Mouse (Mus musculus): ENCODE data around the gene Npr3. TPM values are rescaled to one million over a fixed set of nuclear protein-coding genes. Genes with fewer than 3 reads are reported as not detected.

Gene Npr3
- polyA plus RNA-seq, 1 experiment = 0.57 TPM

- Histone ChIP-seq H3K4me1 (ENCODE audit: control insufficient read depth, insufficient read depth, low read length) (no peaks in the 10 kb centered on the region), H3K4me3 (replicated peaks; ENCODE audit: insufficient read depth, low read depth, low read length) (no peak overlapping the region), H3K27ac (ENCODE audit: insufficient read depth, low read length) (no peak overlapping the region), H3K27me3 (ENCODE audit: control insufficient read depth, insufficient read depth, low read length) (no peaks in the 10 kb centered on the region)
- TF ChIP-seq POLR2A (IDR thresholded peaks at IDR 0.05; ENCODE audit: borderline replicate concordance, insufficient read depth, low read length) = no peak
- TF ChIP-seq CTCF (IDR thresholded peaks at IDR 0.05; ENCODE audit: borderline replicate concordance, insufficient read depth, low read depth, low read length) = no peak
- no peak for DNase-seq
- WGBS = 70% methylated on average over 3 of the region's 3 CpGs
Observed at GRCm38 (mm10) chr15:11927742-11928141, 20.7 kb upstream of the Npr3 start.

DNA sequence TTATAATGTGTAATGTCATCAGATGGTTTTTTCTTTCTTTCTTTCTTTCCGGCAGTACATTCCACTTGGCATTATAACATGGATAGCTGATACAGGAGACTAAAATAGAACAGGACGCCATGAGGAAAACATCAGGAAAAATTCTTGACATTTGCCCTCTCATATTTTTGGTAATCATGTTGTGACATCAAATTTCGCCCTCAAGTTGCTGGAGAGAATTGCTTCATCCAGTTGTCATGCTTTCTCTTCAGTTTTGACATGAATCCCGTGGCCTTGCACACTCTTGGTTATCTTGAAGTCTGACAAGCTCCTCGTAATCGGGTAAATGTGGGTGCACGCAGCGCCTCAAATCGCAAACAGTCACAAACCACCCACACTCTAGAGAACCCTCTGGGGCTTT lies 7.0 kb upstream of the Npr3 start:
- WGBS = 87% methylated on average over 9 of the region's 9 CpGs
- TF ChIP-seq CTCF (IDR thresholded peaks at IDR 0.05; ENCODE audit: borderline replicate concordance, insufficient read depth, low read depth, low read length) (no peak), POLR2A (IDR thresholded peaks at IDR 0.05; ENCODE audit: borderline replicate concordance, insufficient read depth, low read length) (no peak)
- H3K4me1 ChIP-seq (ENCODE audit: control insufficient read depth, insufficient read depth, low read length) = no peaks in the 10 kb centered on the region
- no peak overlapping the region for H3K27ac ChIP-seq (ENCODE audit: insufficient read depth, low read length)
- no peak overlapping the region for H3K4me3 ChIP-seq (replicated peaks; ENCODE audit: insufficient read depth, low read depth, low read length)
- DNase-seq = no peak
- no peaks in the 10 kb centered on the region for H3K27me3 ChIP-seq (ENCODE audit: control insufficient read depth, insufficient read depth, low read length)

DNA sequence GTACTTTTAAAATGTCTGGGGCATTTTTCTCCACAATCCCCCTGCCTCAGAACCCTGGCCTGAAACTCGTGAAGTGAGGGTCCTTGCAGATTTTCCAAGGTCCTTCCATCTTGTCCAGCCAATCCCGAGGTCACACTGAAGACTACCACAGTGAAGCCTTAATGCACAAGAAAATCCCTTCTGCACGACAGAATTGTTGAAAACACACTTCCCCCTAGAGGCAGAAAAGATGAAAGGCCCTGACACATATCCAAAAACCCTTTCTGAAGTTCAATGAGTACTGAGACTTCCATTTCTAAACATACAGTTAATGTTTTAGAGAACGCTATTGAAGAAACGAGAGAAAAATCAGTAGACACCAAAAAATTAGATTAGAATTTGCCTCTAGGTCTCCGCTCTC lies 2.8 kb upstream of the Npr3 start:
- WGBS = 39% methylated on average over 6 of the region's 6 CpGs
- Histone ChIP-seq H3K27ac (ENCODE audit: insufficient read depth, low read length) (no peak overlapping the region), H3K27me3 (ENCODE audit: control insufficient read depth, insufficient read depth, low read length) (peaks cover 6% of the 10 kb centered on the region; the same call in 1 of the 2 replicates), H3K4me3 (replicated peaks; ENCODE audit: insufficient read depth, low read depth, low read length) (no peak overlapping the region), H3K4me1 (ENCODE audit: control insufficient read depth, insufficient read depth, low read length) (0 out of 2 replicates have a peak, but pooled peaks cover 5% of the 10 kb centered on the region)
- no peak for DNase-seq
- no peak for TF ChIP-seq POLR2A (IDR thresholded peaks at IDR 0.05; ENCODE audit: borderline replicate concordance, insufficient read depth, low read length)
- no peak for TF ChIP-seq CTCF (IDR thresholded peaks at IDR 0.05; ENCODE audit: borderline replicate concordance, insufficient read depth, low read depth, low read length)

- TF ChIP-seq POLR2A (IDR thresholded peaks at IDR 0.05; ENCODE audit: borderline replicate concordance, insufficient read depth, low read length) = no peak
- Histone ChIP-seq H3K4me3 (replicated peaks; ENCODE audit: insufficient read depth, low read depth, low read length) (no peak overlapping the region), H3K27me3 (ENCODE audit: control insufficient read depth, insufficient read depth, low read length) (peaks cover 6% of the 10 kb centered on the region; the same call in 1 of the 2 replicates), H3K4me1 (ENCODE audit: control insufficient read depth, insufficient read depth, low read length) (peaks cover 8% of the 10 kb centered on the region; the same call in 1 of the 2 replicates), H3K27ac (ENCODE audit: insufficient read depth, low read length) (no peak overlapping the region)
- DNase-seq = no peak
- WGBS = 7% methylated on average over 11 of the region's 11 CpGs
Observed at GRCm38 (mm10) chr15:11908166-11908565, 1.1 kb upstream of the Npr3 start.

GRCm38 (mm10) chr15:11906021-11906570 lies 991 bp downstream of the Npr3 start:
- 1% methylated on average over 36 of the region's 36 CpGs for WGBS
- Histone ChIP-seq H3K27ac (ENCODE audit: insufficient read depth, low read length) (no peak overlapping the region), H3K4me3 (replicated peaks; ENCODE audit: insufficient read depth, low read depth, low read length) (no peak overlapping the region), H3K27me3 (ENCODE audit: control insufficient read depth, insufficient read depth, low read length) (peaks cover 6% of the 10 kb centered on the region; the same call in 1 of the 2 replicates), H3K4me1 (ENCODE audit: control insufficient read depth, insufficient read depth, low read length) (peaks cover 8% of the 10 kb centered on the region; the same call in 1 of the 2 replicates)
- DNase-seq = no peak
- TF ChIP-seq CTCF (IDR thresholded peaks at IDR 0.05; ENCODE audit: borderline replicate concordance, insufficient read depth, low read depth, low read length) (no peak), POLR2A (IDR thresholded peaks at IDR 0.05; ENCODE audit: borderline replicate concordance, insufficient read depth, low read length) (no peak)

DNA sequence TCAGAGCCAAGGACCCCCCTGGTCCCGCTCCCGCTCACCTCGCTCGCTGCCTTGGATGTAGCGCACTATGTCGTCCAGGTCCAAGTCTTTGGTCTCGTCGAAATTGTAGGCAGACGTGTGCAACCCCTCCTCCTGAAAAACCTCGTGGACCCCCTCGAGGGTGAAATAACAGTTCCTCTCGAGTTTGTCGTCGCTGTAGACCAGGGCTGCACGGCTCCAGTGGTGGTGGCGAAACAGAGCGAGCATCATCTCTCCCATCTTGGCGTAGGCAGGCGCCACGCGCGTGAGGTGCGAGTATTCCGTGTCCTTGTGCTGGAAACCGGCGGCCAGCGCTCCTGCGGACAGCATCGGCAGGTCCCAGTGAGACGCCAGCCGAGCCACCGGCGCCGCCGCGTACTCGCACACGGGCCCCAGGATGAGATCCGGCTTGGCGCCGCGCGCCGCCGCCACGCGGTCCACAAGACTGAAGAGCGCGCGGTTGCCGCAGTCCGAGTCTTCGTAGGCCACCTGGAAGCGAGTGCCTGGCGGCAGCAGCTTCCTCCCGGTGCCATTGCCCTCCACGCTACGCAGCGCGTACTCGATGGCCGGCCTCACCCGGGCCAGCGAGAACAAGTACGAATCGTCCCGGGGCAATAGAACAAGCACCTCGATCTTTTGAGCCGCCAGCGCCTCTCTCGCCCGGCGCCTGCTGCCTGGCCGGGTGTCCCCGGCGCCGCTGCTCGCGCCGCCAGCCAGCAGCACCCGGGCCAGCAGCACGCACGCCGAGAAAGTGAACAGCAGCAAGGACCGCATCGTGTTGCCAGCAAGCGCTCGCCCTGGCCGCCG lies 2.0 kb downstream of the Npr3 start:
- Histone ChIP-seq H3K27me3 (ENCODE audit: control insufficient read depth, insufficient read depth, low read length) (peaks cover 6% of the 10 kb centered on the region; the same call in 1 of the 2 replicates), H3K27ac (ENCODE audit: insufficient read depth, low read length) (no peak overlapping the region), H3K4me3 (replicated peaks; ENCODE audit: insufficient read depth, low read depth, low read length) (peak overlapping the region; percentile 24), H3K4me1 (ENCODE audit: control insufficient read depth, insufficient read depth, low read length) (peaks cover 8% of the 10 kb centered on the region; the same call in 1 of the 2 replicates)
- TF ChIP-seq CTCF (IDR thresholded peaks at IDR 0.05; ENCODE audit: borderline replicate concordance, insufficient read depth, low read depth, low read length) (no peak), POLR2A (IDR thresholded peaks at IDR 0.05; ENCODE audit: borderline replicate concordance, insufficient read depth, low read length) (no peak)
- WGBS = under 1% methylated on average over 86 of the region's 90 CpGs
- DNase-seq = no peak

DNA sequence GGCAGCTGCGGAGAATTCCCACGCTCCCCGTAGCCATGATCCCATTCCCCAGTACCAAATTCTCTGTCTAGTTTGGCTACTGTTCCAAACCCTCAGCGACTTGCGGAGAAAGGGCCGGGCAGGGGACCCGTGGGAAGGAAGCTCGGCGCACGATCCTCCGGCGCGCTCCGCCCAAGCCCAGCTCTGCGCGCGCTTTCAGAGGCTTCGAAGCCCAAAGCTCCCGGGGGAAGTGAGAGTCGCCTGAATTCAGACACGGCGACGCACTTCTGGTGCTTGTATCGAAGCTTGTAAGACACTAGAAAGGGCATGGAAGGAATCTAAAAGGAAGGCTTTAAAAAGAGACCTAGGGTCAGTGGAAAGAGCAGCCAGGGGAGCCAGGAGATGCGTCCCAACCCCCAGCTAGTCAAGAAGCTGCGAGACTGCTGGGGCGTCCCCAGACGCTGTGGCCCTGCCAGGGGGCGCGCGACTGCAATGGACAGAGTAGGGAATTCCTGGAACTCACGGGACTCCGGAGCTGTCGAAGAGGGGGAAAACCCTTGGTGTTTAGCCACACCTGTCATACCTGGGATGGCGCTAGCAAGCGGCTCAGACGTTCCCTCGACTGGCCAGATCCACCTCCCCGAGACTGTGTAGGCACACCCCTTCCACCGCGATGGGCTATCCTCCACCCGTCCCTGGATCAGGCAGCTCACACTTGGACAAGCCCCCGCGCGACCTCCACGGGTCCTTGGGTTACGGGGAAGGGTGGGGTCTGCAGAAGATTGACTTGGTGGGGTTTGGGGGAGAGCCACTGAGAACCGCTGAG lies 2.8 kb downstream of the Npr3 start:
- H3K4me3 ChIP-seq (replicated peaks; ENCODE audit: insufficient read depth, low read depth, low read length) = no peak overlapping the region
- peaks cover 8% of the 10 kb centered on the region; the same call in 1 of the 2 replicates for H3K4me1 ChIP-seq (ENCODE audit: control insufficient read depth, insufficient read depth, low read length)
- WGBS = 1% methylated on average over 48 of the region's 48 CpGs
- peaks cover 6% of the 10 kb centered on the region; the same call in 1 of the 2 replicates for H3K27me3 ChIP-seq (ENCODE audit: control insufficient read depth, insufficient read depth, low read length)
- H3K27ac ChIP-seq (ENCODE audit: insufficient read depth, low read length) = no peak overlapping the region
- no peak for DNase-seq
- no peak for TF ChIP-seq POLR2A (IDR thresholded peaks at IDR 0.05; ENCODE audit: borderline replicate concordance, insufficient read depth, low read length)
- TF ChIP-seq CTCF (IDR thresholded peaks at IDR 0.05; ENCODE audit: borderline replicate concordance, insufficient read depth, low read depth, low read length) = no peak
